Mouse (Mus musculus): ENCODE measurements at regions not wholly inside any gene's neighbourhood (a gene's known extent, or its start where the extent isn't known, plus 50 kb on each side); places are given as distances from the start of the nearest gene placed in this dataset.

GRCm38 (mm10) chr19:37754024-37754423 is 56.4 kb downstream of the Cyp26a1 start:
- in situ Hi-C loops (cut with MboI, MseI) = no loop called here

- in situ Hi-C loops (cut with MboI, MseI) = no loop called here
Observed at GRCm38 (mm10) chr19:37755372-37755771, 57.8 kb downstream of the Cyp26a1 start.

GRCm38 (mm10) chr19:37769376-37769775 is 71.8 kb downstream of the Cyp26a1 start:
- in situ Hi-C loops (cut with MboI, MseI) = no loop called here

- in situ Hi-C loops (cut with MboI, MseI) = no loop called here
Observed at GRCm38 (mm10) chr19:37771956-37772355, 74.4 kb downstream of the Cyp26a1 start.

- in situ Hi-C loops (cut with MboI, MseI) = no loop called here
Observed at GRCm38 (mm10) chr19:37774551-37774950, 77.0 kb downstream of the Cyp26a1 start.

GRCm38 (mm10) chr19:37774966-37775365 is 77.4 kb downstream of the Cyp26a1 start:
- in situ Hi-C loops (cut with MboI, MseI) = no loop called here

GRCm38 (mm10) chr19:37777961-37778360 is 80.4 kb downstream of the Cyp26a1 start:
- in situ Hi-C loops (cut with MboI, MseI) = no loop called here

- in situ Hi-C loops (cut with MboI, MseI) = no loop called here
Observed at GRCm38 (mm10) chr19:37778568-37778967, 81.0 kb downstream of the Cyp26a1 start.

- in situ Hi-C loops (cut with MboI, MseI) = loop anchor here in 1 of 2 experiments (5.0 kb wide), 1 partner anchor 51 kb away; no protein-coding TSS in a partner anchor
Observed at GRCm38 (mm10) chr19:37788540-37788939, 90.9 kb downstream of the Cyp26a1 start.

GRCm38 (mm10) chr19:37789576-37790180 is 92.1 kb downstream of the Cyp26a1 start:
- in situ Hi-C loops (cut with MboI, MseI) = loop anchor here in 1 of 2 experiments (5.0 kb wide), 1 partner anchor 52 kb away; no protein-coding TSS in a partner anchor

- in situ Hi-C loops (cut with MboI, MseI) = no loop called here
Observed at GRCm38 (mm10) chr19:37790281-37791073, 92.9 kb downstream of the Cyp26a1 start.

- in situ Hi-C loops (cut with MboI, MseI) = no loop called here
Observed at GRCm38 (mm10) chr19:37793176-37793575, 95.6 kb downstream of the Cyp26a1 start.

GRCm38 (mm10) chr19:37795552-37796343 is 98.2 kb downstream of the Cyp26a1 start:
- in situ Hi-C loops (cut with MboI, MseI) = no loop called here

GRCm38 (mm10) chr19:37800161-37800660 is 102.6 kb downstream of the Cyp26a1 start:
- in situ Hi-C loops (cut with MboI, MseI) = no loop called here

- in situ Hi-C loops (cut with MboI, MseI) = no loop called here
Observed at GRCm38 (mm10) chr19:37809666-37810065, 112.1 kb downstream of the Cyp26a1 start.

GRCm38 (mm10) chr19:37814089-37815073 is 116.8 kb downstream of the Cyp26a1 start:
- in situ Hi-C loops (cut with MboI, MseI) = no loop called here

GRCm38 (mm10) chr19:37815627-37816026 is 118.0 kb downstream of the Cyp26a1 start:
- in situ Hi-C loops (cut with MboI, MseI) = no loop called here

GRCm38 (mm10) chr19:37821243-37821642 is 123.6 kb downstream of the Cyp26a1 start:
- in situ Hi-C loops (cut with MboI, MseI) = no loop called here

GRCm38 (mm10) chr19:37821671-37822190 is 124.1 kb downstream of the Cyp26a1 start:
- in situ Hi-C loops (cut with MboI, MseI) = no loop called here

- in situ Hi-C loops (cut with MboI, MseI) = no loop called here
Observed at GRCm38 (mm10) chr19:37824155-37824554, 126.6 kb downstream of the Cyp26a1 start.

Measured in T-helper 17 cell (primary cell).